Mouse (Mus musculus) heart, embryonic 14.5 days (tissue): Measurements from ENCODE around the gene Tfap2c. TPM values are rescaled to one million over a fixed set of nuclear protein-coding genes. Genes with fewer than 3 reads are reported as not detected.

Experiments
- ATAC-seq: fragments of 200-750 bp; cut with Nextera tagmentation; 2 replicates; pipeline ENCODE4 v1.8.0; 2017; ENCODE audit warnings: low read depth, moderate TSS enrichment; ENCODE audit not compliant: insufficient number of reproducible peaks, insufficient read depth, low FRiP score
- H3K27ac ChIP-seq, 2 experiments: fragments of 200-500 bp in 1 of 2; fragments of 300-500 bp in 1 of 2; sonication (generic) in 1 of 2; replicated peaks in 1 of 2; 2 replicates each; pipeline ENCODE4 v1.5.1; 2012 to 2014; ENCODE audit warnings: low read depth in 2 of 2, low read length in 2 of 2, control low read depth in 1 of 2, mild to moderate bottlenecking in 1 of 2, mixed read lengths in 1 of 2; ENCODE audit not compliant: control insufficient read depth in 1 of 2, insufficient read depth in 1 of 2
- H3K27me3 ChIP-seq: fragments of 300-500 bp; sonication (generic); 2 replicates; pipeline ENCODE4 v1.6.1; 2014; ENCODE audit warnings: mild to moderate bottlenecking, low read length, control low read depth; ENCODE audit not compliant: control insufficient read depth, insufficient read depth
- H3K36me3 ChIP-seq: fragments of 300-500 bp; sonication (generic); 2 replicates; pipeline ENCODE4 v1.6.1; 2014; ENCODE audit warnings: mild to moderate bottlenecking, control low read depth, low read length, mixed read lengths; ENCODE audit not compliant: control insufficient read depth, insufficient read depth
- H3K4me1 ChIP-seq, 2 experiments: fragments of 200-500 bp in 1 of 2; fragments of 300-500 bp in 1 of 2; sonication (generic) in 1 of 2; 2 replicates each; pipeline ENCODE4 v1.6.1; 2012 to 2014; ENCODE audit warnings: low read length in 2 of 2, control low read depth in 1 of 2, mixed read lengths in 1 of 2; ENCODE audit not compliant: control insufficient read depth in 2 of 2, insufficient read depth in 2 of 2
- H3K4me2 ChIP-seq: fragments of 300-500 bp; sonication (generic); 2 replicates; pipeline ENCODE4 v1.6.1; 2014; ENCODE audit warnings: mild to moderate bottlenecking, low read length
- H3K4me3 ChIP-seq, 2 experiments: fragments of 200-500 bp in 1 of 2; fragments of 300-500 bp in 1 of 2; sonication (generic) in 1 of 2; 2 replicates each; pipeline ENCODE4 v1.5.1; 2012 to 2014; ENCODE audit warnings: low read length in 2 of 2, mild to moderate bottlenecking in 2 of 2, control low read depth in 1 of 2, low read depth in 1 of 2, moderate library complexity in 1 of 2; ENCODE audit not compliant: control insufficient read depth in 1 of 2, insufficient read depth in 1 of 2
- H3K9ac ChIP-seq: fragments of 300-500 bp; sonication (generic); 2 replicates; pipeline ENCODE4 v1.6.1; 2014; ENCODE audit warnings: mild to moderate bottlenecking, low read length
- H3K9me3 ChIP-seq: fragments of 300-500 bp; sonication (generic); 2 replicates; pipeline ENCODE4 v1.6.1; 2016; ENCODE audit warnings: low read length, control low read depth; ENCODE audit not compliant: control insufficient read depth
- WGBS: fragments of 180-500 bp; shearing (Covaris S2); extraction: QIAGEN DNeasy Blood & Tissue Kit; methylation state at CpG from one replicate; pipeline ENCODE4 v1.1.7; 2014; 5-methylcytosine and 5-hydroxymethylcytosine counted together
- polyA plus RNA-seq: library from polyadenylated mRNA; unstranded; fragments of >200 nt; fragmentation: Nextera tagmentation; extraction: Ambion mirVana; gene quantifications from 2 replicates; pipeline ENCODE4 v1.2.1, GENCODE M21; 2014

Tfap2c gene
- polyA plus RNA-seq, 1 experiment from 2014 or later = not detected

- peak; percentile 59 for ATAC-seq
- Histone ChIP-seq H3K9ac (no peak overlapping the region), H3K27me3 (no peaks in the 10 kb centered on the region), H3K4me1 (peaks cover 0 to 7% of the 10 kb centered on the region in 2 experiments; a peak in 3 of 4 replicates), H3K9me3 (no peaks in the 10 kb centered on the region), H3K4me2 (no peak overlapping the region), H3K27ac (no peak overlapping the region), H3K36me3 (no peaks in the 10 kb centered on the region), H3K4me3 (no peak overlapping the region)
- WGBS = 43% methylated on average over 5 of the region's 5 CpGs
Measured at GRCm38 (mm10) chr2:172579221-172579620, 29.8 kb downstream of the Tfap2c start.

- Histone ChIP-seq H3K9me3 (no peaks in the 10 kb centered on the region), H3K27ac (no peak overlapping the region), H3K4me3 (no peak overlapping the region), H3K4me2 (no peak overlapping the region), H3K9ac (no peak overlapping the region), H3K27me3 (no peaks in the 10 kb centered on the region), H3K36me3 (no peaks in the 10 kb centered on the region), H3K4me1 (peaks cover 0 to 7% of the 10 kb centered on the region in 2 experiments; a peak in 3 of 4 replicates)
- ATAC-seq = no peak
- WGBS = 76% methylated on average over 12 of the region's 12 CpGs
Measured at GRCm38 (mm10) chr2:172580536-172581265, 31.3 kb downstream of the Tfap2c start.

GRCm38 (mm10) chr2:172583312-172583711, 33.9 kb downstream of the Tfap2c start:
- H3K9me3 ChIP-seq = no peaks in the 10 kb centered on the region
- peaks cover 0 to 7% of the 10 kb centered on the region in 2 experiments; a peak in 3 of 4 replicates for H3K4me1 ChIP-seq
- H3K27ac ChIP-seq = no peak overlapping the region
- 42% methylated on average over 7 of the region's 7 CpGs for WGBS
- no peaks in the 10 kb centered on the region for H3K36me3 ChIP-seq
- H3K27me3 ChIP-seq = no peaks in the 10 kb centered on the region
- no peak for ATAC-seq
- H3K4me2 ChIP-seq = no peak overlapping the region
- H3K4me3 ChIP-seq = no peak overlapping the region
- H3K9ac ChIP-seq = no peak overlapping the region

- Histone ChIP-seq H3K9ac (no peak overlapping the region), H3K4me1 (no peaks in the 10 kb centered on the region), H3K4me2 (no peak overlapping the region), H3K4me3 (no peak overlapping the region), H3K36me3 (no peaks in the 10 kb centered on the region), H3K9me3 (no peaks in the 10 kb centered on the region), H3K27ac (no peak overlapping the region), H3K27me3 (no peaks in the 10 kb centered on the region)
- WGBS = 40% methylated on average over 6 of the region's 6 CpGs
- no peak for ATAC-seq
Measured at GRCm38 (mm10) chr2:172585329-172585728, 35.9 kb downstream of the Tfap2c start.

GRCm38 (mm10) chr2:172589048-172589447, 39.7 kb downstream of the Tfap2c start:
- H3K27me3 ChIP-seq = no peaks in the 10 kb centered on the region
- no peaks in the 10 kb centered on the region for H3K9me3 ChIP-seq
- WGBS = 74% methylated on average over 1 of the region's 1 CpGs
- no peak overlapping the region for H3K4me2 ChIP-seq
- H3K27ac ChIP-seq = no peak overlapping the region
- no peak overlapping the region for H3K4me3 ChIP-seq
- H3K9ac ChIP-seq = no peak overlapping the region
- ATAC-seq = no peak
- peaks cover 0 to 3% of the 10 kb centered on the region in 2 experiments; a peak in 1 of 4 replicates for H3K4me1 ChIP-seq
- H3K36me3 ChIP-seq = no peaks in the 10 kb centered on the region

DNA sequence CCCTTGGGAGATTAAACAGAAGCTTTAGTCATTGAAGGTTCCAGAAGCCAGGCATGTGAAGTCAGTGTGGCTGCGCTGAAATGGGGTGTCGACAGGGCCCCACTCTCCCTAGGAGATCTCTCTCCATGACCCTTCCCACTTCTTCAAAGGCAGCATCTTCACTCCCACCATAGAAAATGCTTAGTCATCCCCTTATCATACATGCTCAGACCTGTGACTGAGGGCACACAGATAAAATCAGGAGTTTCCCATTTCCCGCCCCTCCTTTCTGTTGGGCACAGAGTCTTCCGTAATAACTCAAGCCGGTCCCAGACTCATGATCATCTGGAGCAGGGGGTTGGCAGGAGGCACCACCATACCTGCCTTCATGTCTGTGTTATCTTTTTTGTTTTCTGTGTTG, 41.4 kb downstream of the Tfap2c start:
- Histone ChIP-seq H3K4me3 (no peak overlapping the region), H3K27me3 (no peaks in the 10 kb centered on the region), H3K9ac (no peak overlapping the region), H3K27ac (no peak overlapping the region), H3K9me3 (no peaks in the 10 kb centered on the region), H3K4me2 (no peak overlapping the region), H3K4me1 (peaks cover 0 to 3% of the 10 kb centered on the region in 2 experiments; a peak in 1 of 4 replicates), H3K36me3 (no peaks in the 10 kb centered on the region)
- WGBS = 49% methylated on average over 5 of the region's 5 CpGs
- no peak for ATAC-seq

- no peak overlapping the region for H3K4me2 ChIP-seq
- no peak overlapping the region for H3K27ac ChIP-seq
- H3K9ac ChIP-seq = no peak overlapping the region
- no peaks in the 10 kb centered on the region for H3K27me3 ChIP-seq
- no peak overlapping the region for H3K4me3 ChIP-seq
- H3K36me3 ChIP-seq = no peaks in the 10 kb centered on the region
- H3K4me1 ChIP-seq = peaks cover 0 to 3% of the 10 kb centered on the region in 2 experiments; a peak in 1 of 4 replicates
- ATAC-seq = no peak
- no peaks in the 10 kb centered on the region for H3K9me3 ChIP-seq
- WGBS = 72% methylated on average over 7 of the region's 7 CpGs
Measured at GRCm38 (mm10) chr2:172594326-172594725, 44.9 kb downstream of the Tfap2c start.

- 71% methylated on average over 7 of the region's 7 CpGs for WGBS
- no peak overlapping the region for H3K9ac ChIP-seq
- no peak overlapping the region for H3K4me3 ChIP-seq
- H3K4me2 ChIP-seq = no peak overlapping the region
- no peak for ATAC-seq
- no peaks in the 10 kb centered on the region for H3K4me1 ChIP-seq
- H3K27me3 ChIP-seq = no peaks in the 10 kb centered on the region
- no peak overlapping the region for H3K27ac ChIP-seq
- no peaks in the 10 kb centered on the region for H3K36me3 ChIP-seq
- H3K9me3 ChIP-seq = no peaks in the 10 kb centered on the region
Measured at GRCm38 (mm10) chr2:172597056-172597455, 47.7 kb downstream of the Tfap2c start.
